Mouse (Mus musculus): ENCODE data around the gene Rnf220. TPM values are rescaled to one million over a fixed set of nuclear protein-coding genes. Genes with fewer than 3 reads are reported as not detected.
"Not testable (repeated sequence)": the region's sequence is repeated elsewhere in the genome, so short reads cannot be mapped to it uniquely, and the experiment has no call there.

Gene Rnf220
- polyA plus RNA-seq, 1 experiment from 2014 or later = 102 TPM

GRCm38 (mm10) chr4:117277687-117278086, 219.2 kb downstream of the Rnf220 start:
- Histone ChIP-seq H3K9me3 (replicated peaks) (peaks cover 21% of the 10 kb centered on the region), H3K4me3 (no peak overlapping the region), H3K27me3 (ENCODE audit: low read depth, poor library complexity, severe bottlenecking) (peaks cover 100% of the 10 kb centered on the region), H3K27ac (replicated peaks) (peak overlapping the region; percentile 38; the same call in 1 of the 2 replicates), H3K4me1 (peaks cover 69% of the 10 kb centered on the region), H3K36me3 (peaks cover 100% of the 10 kb centered on the region)
- 96% methylated on average over 7 of the region's 7 CpGs for WGBS
- DNase-seq (ENCODE audit: low spot score) = no peak

GRCm38 (mm10) chr4:117277021-117277420, 219.8 kb downstream of the Rnf220 start:
- Histone ChIP-seq H3K9me3 (replicated peaks) (peaks cover 21% of the 10 kb centered on the region), H3K4me1 (peaks cover 69% of the 10 kb centered on the region), H3K27me3 (ENCODE audit: low read depth, poor library complexity, severe bottlenecking) (peaks cover 100% of the 10 kb centered on the region), H3K36me3 (peaks cover 100% of the 10 kb centered on the region), H3K4me3 (no peak overlapping the region), H3K27ac (replicated peaks) (0 out of 2 replicates have a peak overlapping the region, but pooled peaks have one; percentile 9)
- 92% methylated on average over 13 of the region's 13 CpGs for WGBS
- DNase-seq (ENCODE audit: low spot score) = no peak

GRCm38 (mm10) chr4:117276281-117276711, 220.6 kb downstream of the Rnf220 start:
- no peak for DNase-seq (ENCODE audit: low spot score)
- Histone ChIP-seq H3K4me1 (peaks cover 68% of the 10 kb centered on the region), H3K9me3 (replicated peaks) (peaks cover 21% of the 10 kb centered on the region), H3K4me3 (no peak overlapping the region), H3K36me3 (peaks cover 100% of the 10 kb centered on the region), H3K27ac (replicated peaks) (0 out of 2 replicates have a peak overlapping the region, but pooled peaks have one; percentile 9), H3K27me3 (ENCODE audit: low read depth, poor library complexity, severe bottlenecking) (peaks cover 100% of the 10 kb centered on the region)
- 93% methylated on average over 17 of the region's 17 CpGs for WGBS

- peaks cover 100% of the 10 kb centered on the region for H3K27me3 ChIP-seq (ENCODE audit: low read depth, poor library complexity, severe bottlenecking)
- peaks cover 21% of the 10 kb centered on the region for H3K9me3 ChIP-seq (replicated peaks)
- 95% methylated on average over 4 of the region's 4 CpGs for WGBS
- peaks cover 87% of the 10 kb centered on the region for H3K36me3 ChIP-seq
- H3K27ac ChIP-seq (replicated peaks) = no peak overlapping the region
- DNase-seq (ENCODE audit: low spot score) = no peak
- H3K4me1 ChIP-seq = peaks cover 61% of the 10 kb centered on the region
- H3K4me3 ChIP-seq = no peak overlapping the region
Observed at GRCm38 (mm10) chr4:117274720-117275119, 222.1 kb downstream of the Rnf220 start.

- Histone ChIP-seq H3K36me3 (peaks cover 64% of the 10 kb centered on the region), H3K9me3 (replicated peaks) (peaks cover 21% of the 10 kb centered on the region), H3K27ac (replicated peaks) (peak overlapping the region; percentile 65), H3K4me3 (no peak overlapping the region), H3K4me1 (peaks cover 41% of the 10 kb centered on the region), H3K27me3 (ENCODE audit: low read depth, poor library complexity, severe bottlenecking) (peaks cover 100% of the 10 kb centered on the region)
- DNase-seq (ENCODE audit: low spot score) = peak; percentile 66
- 6% methylated on average over 12 of the region's 12 CpGs for WGBS
Observed at GRCm38 (mm10) chr4:117272459-117272858, 224.4 kb downstream of the Rnf220 start.

GRCm38 (mm10) chr4:117270278-117270677, 226.6 kb downstream of the Rnf220 start:
- Histone ChIP-seq H3K4me1 (peaks cover 33% of the 10 kb centered on the region), H3K27ac (replicated peaks) (no peak overlapping the region), H3K4me3 (no peak overlapping the region), H3K27me3 (ENCODE audit: low read depth, poor library complexity, severe bottlenecking) (peaks cover 97% of the 10 kb centered on the region), H3K36me3 (peaks cover 43% of the 10 kb centered on the region), H3K9me3 (replicated peaks) (peaks cover 16% of the 10 kb centered on the region)
- 15% methylated on average over 6 of the region's 6 CpGs for WGBS
- DNase-seq (ENCODE audit: low spot score) = peak; percentile 78

- DNase-seq (ENCODE audit: low spot score) = no peak
- H3K27me3 ChIP-seq (ENCODE audit: low read depth, poor library complexity, severe bottlenecking) = peaks cover 74% of the 10 kb centered on the region
- H3K4me3 ChIP-seq = no peak overlapping the region
- H3K4me1 ChIP-seq = peaks cover 30% of the 10 kb centered on the region
- H3K9me3 ChIP-seq (replicated peaks) = no peaks in the 10 kb centered on the region
- WGBS = 85% methylated on average over 25 of the region's 25 CpGs
- H3K27ac ChIP-seq (replicated peaks) = no peak overlapping the region
- H3K36me3 ChIP-seq = peaks cover 19% of the 10 kb centered on the region
Observed at GRCm38 (mm10) chr4:117267831-117268437, 228.9 kb downstream of the Rnf220 start.

GRCm38 (mm10) chr4:117267284-117267683, 229.6 kb downstream of the Rnf220 start:
- 8% methylated on average over 2 of the region's 2 CpGs for WGBS
- peak; percentile 75 for DNase-seq (ENCODE audit: low spot score)
- H3K27ac ChIP-seq (replicated peaks) = no peak overlapping the region
- no peak overlapping the region for H3K4me3 ChIP-seq
- H3K9me3 ChIP-seq (replicated peaks) = no peaks in the 10 kb centered on the region
- H3K4me1 ChIP-seq = peaks cover 29% of the 10 kb centered on the region
- peaks cover 67% of the 10 kb centered on the region for H3K27me3 ChIP-seq (ENCODE audit: low read depth, poor library complexity, severe bottlenecking)
- H3K36me3 ChIP-seq = peaks cover 13% of the 10 kb centered on the region

- WGBS = 68% methylated on average over 8 of the region's 8 CpGs
- H3K4me1 ChIP-seq = peaks cover 9% of the 10 kb centered on the region
- no peaks in the 10 kb centered on the region for H3K9me3 ChIP-seq (replicated peaks)
- peaks cover 30% of the 10 kb centered on the region for H3K27me3 ChIP-seq (ENCODE audit: low read depth, poor library complexity, severe bottlenecking)
- H3K4me3 ChIP-seq = no peak overlapping the region
- no peak overlapping the region for H3K27ac ChIP-seq (replicated peaks)
- DNase-seq (ENCODE audit: low spot score) = no peak
- H3K36me3 ChIP-seq = no peaks in the 10 kb centered on the region
Observed at GRCm38 (mm10) chr4:117262987-117263386, 233.9 kb downstream of the Rnf220 start.

- Histone ChIP-seq H3K27me3 (ENCODE audit: low read depth, poor library complexity, severe bottlenecking) (peaks cover 24% of the 10 kb centered on the region), H3K27ac (replicated peaks) (no peak overlapping the region), H3K4me3 (no peak overlapping the region), H3K4me1 (peaks cover 9% of the 10 kb centered on the region), H3K9me3 (replicated peaks) (no peaks in the 10 kb centered on the region), H3K36me3 (no peaks in the 10 kb centered on the region)
- WGBS = 84% methylated on average over 13 of the region's 13 CpGs
- DNase-seq (ENCODE audit: low spot score) = no peak
Observed at GRCm38 (mm10) chr4:117262101-117262913, 234.5 kb downstream of the Rnf220 start.

GRCm38 (mm10) chr4:117261222-117261621, 235.6 kb downstream of the Rnf220 start:
- WGBS = 78% methylated on average over 2 of the region's 2 CpGs
- Histone ChIP-seq H3K27ac (replicated peaks) (no peak overlapping the region), H3K27me3 (ENCODE audit: low read depth, poor library complexity, severe bottlenecking) (peaks cover 14% of the 10 kb centered on the region), H3K9me3 (replicated peaks) (no peaks in the 10 kb centered on the region), H3K36me3 (no peaks in the 10 kb centered on the region), H3K4me1 (peaks cover 9% of the 10 kb centered on the region), H3K4me3 (no peak overlapping the region)
- DNase-seq (ENCODE audit: low spot score) = no peak

GRCm38 (mm10) chr4:117259909-117260308, 236.9 kb downstream of the Rnf220 start:
- not testable (repeated sequence) for H3K9me3 ChIP-seq (replicated peaks); H3K27me3 ChIP-seq (ENCODE audit: low read depth, poor library complexity, severe bottlenecking); H3K27ac ChIP-seq (replicated peaks); H3K36me3 ChIP-seq; DNase-seq (ENCODE audit: low spot score); H3K4me3 ChIP-seq
- WGBS = 75% methylated on average over 6 of the region's 6 CpGs
- peaks cover 11% of the 10 kb centered on the region for H3K4me1 ChIP-seq

GRCm38 (mm10) chr4:117254672-117255071, 242.2 kb downstream of the Rnf220 start:
- Histone ChIP-seq H3K27ac (replicated peaks) (no peak overlapping the region), H3K4me3 (no peak overlapping the region), H3K4me1 (peaks cover 44% of the 10 kb centered on the region), H3K27me3 (ENCODE audit: low read depth, poor library complexity, severe bottlenecking) (peaks cover 30% of the 10 kb centered on the region), H3K9me3 (replicated peaks) (no peaks in the 10 kb centered on the region), H3K36me3 (no peaks in the 10 kb centered on the region)
- 60% methylated on average over 6 of the region's 6 CpGs for WGBS
- no peak for DNase-seq (ENCODE audit: low spot score)
